12 mouse cellular contexts compared by ENCODE assay signal in genomic region chr2:52774373-52774772, GRCm38 (mm10).
"Had no signal": no experiment of that assay in that cellular context is flagged by ENCODE, and none has a peak within 500 bp of the region (broad histone marks: within the 10 kb centered on the region; RNA-seq: fewer than 3 reads in every experiment).

No protein-coding gene starts in this region.

- H3K27me3 ChIP-seq: kidney, embryonic 15.5 days; liver, embryonic 15.5 days had no signal

- H3K36me3 ChIP-seq: kidney, embryonic 15.5 days; limb, embryonic 10.5 days; liver, embryonic 15.5 days had no signal

- H3K4me3 ChIP-seq: kidney, embryonic 15.5 days; left cerebral cortex, adult 2 months; limb, embryonic 10.5 days; liver, embryonic 15.5 days had no signal

- H3K9me3 ChIP-seq: kidney, embryonic 15.5 days; limb, embryonic 10.5 days; liver, embryonic 15.5 days had no signal

- H3K9ac ChIP-seq: kidney, embryonic 15.5 days; liver, embryonic 15.5 days had no signal

- ATAC-seq: lung, postnatal 0 days had no signal

- H3K4me2 ChIP-seq: kidney, embryonic 15.5 days; liver, embryonic 11.5 days; liver, embryonic 15.5 days had no signal

- H3K27ac ChIP-seq: kidney, embryonic 15.5 days; left cerebral cortex, adult 2 months; limb, embryonic 10.5 days; liver, embryonic 15.5 days had no signal

- H3K4me1 ChIP-seq: kidney, embryonic 15.5 days; limb, embryonic 10.5 days; liver, embryonic 15.5 days had no signal

- DNase-seq: kidney, postnatal 14 days; lung, adult 2 months; lung, postnatal 36 days; midbrain, embryonic 14.5 days; thymus, adult 18-20 months; thymus, postnatal 14 days had no signal
